Mouse (Mus musculus): ENCODE measurements around the gene Olfr710.
"Not testable (repeated sequence)": the region's sequence is repeated elsewhere in the genome, so short reads cannot be mapped to it uniquely, and the experiment has no call there.

Gene Olfr710

DNA sequence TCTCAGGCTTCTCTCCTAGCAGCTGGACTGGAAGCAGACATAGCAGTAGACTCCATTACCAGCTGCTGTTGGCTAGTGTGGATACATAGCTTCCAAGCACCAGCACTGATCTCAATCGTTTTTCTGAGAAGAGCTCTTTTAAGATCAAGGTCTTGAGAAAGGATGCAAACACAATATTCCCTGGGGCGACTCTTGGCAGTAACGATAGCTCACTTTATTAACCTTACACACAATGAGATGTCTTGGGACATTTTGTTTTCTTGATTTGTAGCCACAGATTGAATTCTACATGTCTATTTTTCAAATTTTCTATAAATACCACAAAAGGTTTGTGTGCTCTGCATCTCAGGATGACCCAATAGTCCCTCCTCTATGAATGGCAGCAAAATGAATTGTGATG lies at the start of gene Olfr710:
Gene Olfr710, minus strand, starts transcription at position 101 of the 400 bp plus-strand sequence.
- DNase-seq (ENCODE audit: low spot score in 2 of 2), result no peak

DNA sequence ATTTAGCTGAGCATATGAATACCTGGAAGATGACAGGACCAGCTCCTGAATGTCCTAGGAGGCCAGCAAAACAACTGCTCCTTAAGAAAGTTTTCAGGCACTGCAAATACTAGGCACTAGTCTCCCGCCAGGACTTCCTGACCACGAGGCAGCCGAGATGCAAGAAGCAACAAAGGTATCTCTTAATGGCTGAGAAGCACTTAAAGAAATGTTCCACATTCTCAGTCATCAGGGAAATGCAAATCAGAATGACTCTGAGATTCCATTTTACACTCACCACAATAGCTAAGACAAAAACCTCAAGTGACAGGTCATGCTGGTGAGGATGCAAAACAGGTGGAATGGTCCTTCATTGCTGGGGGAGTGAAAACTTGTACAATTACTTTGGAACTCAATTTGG lies 37.1 kb upstream of the Olfr710 start:
- no peak for DNase-seq (ENCODE audit: low spot score in 2 of 2)

DNA sequence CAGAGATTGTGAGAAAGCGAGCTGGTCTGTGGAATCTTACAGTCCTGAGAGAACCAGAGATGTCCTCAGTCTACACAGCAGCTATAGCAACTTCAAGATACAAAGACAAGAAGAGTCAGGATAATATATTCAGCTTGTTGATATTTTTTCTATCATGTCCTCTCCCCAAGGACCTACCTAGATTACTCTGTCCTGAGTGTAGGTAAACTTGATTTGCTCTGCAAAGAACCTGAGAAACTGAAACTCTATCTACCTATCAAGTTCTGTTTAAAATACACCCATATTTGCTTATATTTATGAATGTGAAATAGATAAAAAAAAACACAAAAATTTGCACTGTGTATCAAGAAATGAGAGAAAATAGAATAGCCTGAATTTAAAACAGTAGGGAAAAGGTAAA lies 27.2 kb upstream of the Olfr710 start, which contains the start of gene Olfr711:
Gene Olfr711, minus strand, starts transcription at position 101 of the 400 bp plus-strand sequence.
- no peak for DNase-seq (ENCODE audit: low spot score in 2 of 2)

DNA sequence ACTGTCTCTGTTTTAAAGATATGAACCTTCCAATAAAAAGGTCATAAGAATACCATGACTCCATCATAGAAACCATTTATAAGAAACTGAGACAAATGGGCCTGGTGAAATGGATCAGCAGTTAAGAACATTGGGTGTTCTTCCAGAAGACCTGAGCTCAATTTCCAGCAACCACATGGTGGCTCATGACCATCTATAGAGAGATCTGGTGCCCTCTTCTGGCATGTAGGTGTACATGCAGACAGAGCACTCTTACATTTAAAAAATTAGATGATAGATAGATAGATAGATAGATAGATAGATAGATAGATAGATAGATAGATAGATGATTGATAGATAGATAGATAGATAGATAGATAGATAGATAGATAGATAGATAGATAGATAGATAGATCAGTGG lies 19.4 kb upstream of the Olfr710 start:
- not testable (repeated sequence) for DNase-seq (ENCODE audit: low spot score in 2 of 2)

DNA sequence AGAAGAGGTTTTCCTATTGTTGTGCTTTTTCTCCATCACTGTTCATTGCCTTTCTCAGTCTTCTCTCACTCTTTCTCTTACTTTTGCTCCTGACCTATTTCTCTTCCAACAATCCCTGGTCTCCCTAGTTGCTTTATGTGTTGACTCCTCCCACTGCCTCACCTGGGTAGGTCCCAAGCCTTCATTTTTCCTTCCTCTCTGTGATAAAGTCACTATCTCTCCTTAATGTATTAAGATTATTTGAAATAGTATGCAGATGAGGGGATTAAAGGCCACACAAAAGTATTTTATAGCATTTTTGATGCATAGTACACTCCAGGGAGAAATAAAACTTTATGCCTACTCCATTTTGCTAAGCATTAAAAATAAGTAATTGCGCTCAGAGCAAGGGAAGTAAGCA lies 15.7 kb upstream of the Olfr710 start, which contains the start of gene Olfr6:
Gene Olfr6, minus strand, starts transcription at position 101 of the 400 bp plus-strand sequence.
- DNase-seq (ENCODE audit: low spot score in 2 of 2), result no peak

DNA sequence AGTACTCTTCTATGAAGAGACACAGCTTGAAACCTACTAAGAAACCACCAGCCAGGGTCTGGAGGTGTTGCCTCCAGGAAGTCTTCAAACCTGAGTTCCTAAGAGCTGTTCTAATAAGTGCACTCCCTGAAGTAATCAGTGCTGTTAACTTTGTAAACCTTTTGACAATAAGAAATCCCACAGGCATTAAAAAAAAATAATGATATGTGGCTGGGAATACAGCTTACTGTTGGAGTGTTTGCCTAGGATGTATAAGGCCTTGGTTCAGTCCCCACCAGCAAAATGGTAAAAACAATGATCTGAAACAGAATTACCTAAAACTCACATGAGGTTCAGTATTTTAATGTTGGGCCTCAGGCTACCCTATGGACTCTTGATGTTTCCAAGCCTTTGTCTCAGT lies 16.0 kb downstream of the Olfr710 start, which contains the start of gene Olfr709-ps1:
Gene Olfr709-ps1, minus strand, starts transcription at position 101 of the 400 bp plus-strand sequence.
- DNase-seq (ENCODE audit: low spot score in 2 of 2), result no peak

DNA sequence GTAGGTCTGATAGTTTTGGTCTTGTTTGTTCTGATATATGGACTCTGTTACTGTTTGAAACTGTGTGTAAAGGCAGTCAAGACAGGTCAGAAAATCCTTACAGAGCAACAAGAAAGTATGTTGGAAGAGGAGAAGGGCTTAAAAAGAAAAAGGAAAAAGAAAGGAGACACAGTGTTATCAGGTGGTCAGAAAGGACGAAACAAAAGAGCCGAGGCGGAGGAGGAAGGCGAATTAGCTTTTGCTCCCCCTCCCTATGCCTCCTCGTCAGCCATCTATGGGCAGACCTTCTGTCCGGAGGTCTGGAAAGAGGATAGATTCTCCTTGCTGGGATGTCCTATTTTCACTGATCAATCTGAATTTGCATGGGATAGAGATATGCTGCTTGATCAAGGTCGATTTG lies 27.2 kb downstream of the Olfr710 start:
- peak; percentile 16 to 69 for DNase-seq (ENCODE audit: low spot score in 2 of 2)

DNA sequence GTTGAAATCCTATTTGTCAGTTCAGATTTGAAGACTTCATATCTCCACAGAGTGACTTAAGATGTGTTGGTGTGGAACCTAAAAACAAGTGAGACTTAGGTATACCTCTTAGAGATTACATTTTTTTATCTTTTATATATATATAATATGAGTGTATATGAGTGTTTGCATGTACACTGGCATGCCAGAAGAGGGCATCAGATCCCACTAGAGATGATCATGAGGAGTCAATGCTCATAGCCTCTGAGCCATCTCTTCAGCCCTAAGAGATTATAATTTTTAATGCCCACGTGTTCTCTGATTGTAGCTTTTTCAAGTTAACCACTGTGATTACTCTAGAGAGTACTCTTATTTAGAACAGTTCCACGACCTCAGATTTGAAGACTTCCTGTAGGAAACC lies 40.4 kb downstream of the Olfr710 start, which contains the start of gene Olfr1532-ps1:
Gene Olfr1532-ps1, plus strand, starts transcription at position 326 of the 400 bp plus-strand sequence.
- DNase-seq (ENCODE audit: low spot score in 2 of 2), result no peak

DNA sequence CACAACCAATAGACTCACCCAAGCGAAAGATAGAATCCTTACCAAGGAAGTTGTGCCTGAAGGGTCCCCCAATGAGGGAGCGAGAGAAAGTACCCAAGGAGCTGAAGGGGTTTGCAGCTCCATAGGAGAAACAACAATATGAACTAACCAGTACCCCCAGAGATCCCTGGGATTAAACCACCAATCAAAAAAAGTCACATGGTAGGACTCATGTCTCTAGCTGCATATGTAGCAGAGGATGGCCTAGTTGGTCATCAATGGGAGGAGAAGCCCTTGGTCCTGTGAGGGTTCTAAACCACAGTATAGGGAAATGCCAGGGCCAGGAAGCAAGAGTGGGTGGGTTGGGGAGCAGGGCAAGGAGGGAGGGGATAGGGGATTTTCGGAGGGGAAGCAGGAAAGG lies 47.0 kb downstream of the Olfr710 start, which contains the start of gene Olfr707:
Gene Olfr707, minus strand, starts transcription at position 101 of the 400 bp plus-strand sequence.
- DNase-seq (ENCODE audit: low spot score in 2 of 2), result not testable (repeated sequence)
